Mouse (Mus musculus): ENCODE measurements around the gene Slc34a2.

Gene Slc34a2

GRCm38 (mm10) chr5:53110225-53110624 is 72.3 kb downstream of the Slc34a2 start:
- DNase-seq (ENCODE audit: low read depth, low spot score), result no peak

- no peak for DNase-seq (ENCODE audit: low read depth, low spot score)
These were observed 73.2 kb downstream of the Slc34a2 start for GRCm38 (mm10) chr5:53111036-53111435.

- DNase-seq (ENCODE audit: low read depth, low spot score), result no peak
These were observed 75.1 kb downstream of the Slc34a2 start for GRCm38 (mm10) chr5:53112942-53113341.

- no peak for DNase-seq (ENCODE audit: low read depth, low spot score)
These were observed 76.9 kb downstream of the Slc34a2 start for GRCm38 (mm10) chr5:53114616-53115267.

- DNase-seq (ENCODE audit: low read depth, low spot score), result no peak
These were observed 80.3 kb downstream of the Slc34a2 start for GRCm38 (mm10) chr5:53118212-53118611.

- no peak for DNase-seq (ENCODE audit: low read depth, low spot score)
These were observed 81.8 kb downstream of the Slc34a2 start for GRCm38 (mm10) chr5:53119689-53120088.
